Mouse (Mus musculus) layer of hippocampus, adult 8-10 months (tissue): Measurements from ENCODE around the gene Ptprf. TPM values are rescaled to one million over a fixed set of nuclear protein-coding genes. Genes with fewer than 3 reads are reported as not detected.

Source experiments
- DNase-seq, 2 experiments: peaks; one replicate each; pipeline ENCODE4 v3.0.0; 2022; ENCODE audit warnings: low spot score in 2 of 2
- microRNA-seq, 2 experiments: library from miRNA; unstranded; fragments of <30 nt; microRNA quantifications; one replicate each; pipeline ENCODE4 v1.2.0; 2022
- total RNA-seq, 4 experiments: library from RNA; stranded (reverse); gene quantifications; 2 replicates each; pipeline ENCODE4 v1.2.4; 2022

The Ptprf gene
- total RNA-seq, 4 experiments from 2014 or later = 78.3 to 80.3 (median 78.9) TPM

- peak; percentile 38 to 65 for DNase-seq
Measured at GRCm38 (mm10) chr4:118216726-118217595, 74.2 kb downstream of the Ptprf start.

- no peak for DNase-seq
Measured at GRCm38 (mm10) chr4:118214891-118215290, 76.3 kb downstream of the Ptprf start.

- no peak for DNase-seq
Measured at GRCm38 (mm10) chr4:118206918-118207640, 84.1 kb downstream of the Ptprf start.

GRCm38 (mm10) chr4:118205906-118206305 is 85.3 kb downstream of the Ptprf start:
- no peak for DNase-seq

- no peak for DNase-seq
Measured at GRCm38 (mm10) chr4:118199093-118199492, 92.1 kb downstream of the Ptprf start.

- no peak for DNase-seq
Measured at GRCm38 (mm10) chr4:118198606-118199005, 92.6 kb downstream of the Ptprf start.

GRCm38 (mm10) chr4:118196185-118196584 is 95.0 kb downstream of the Ptprf start:
- DNase-seq = no peak

GRCm38 (mm10) chr4:118180301-118181080 is 110.7 kb downstream of the Ptprf start:
- DNase-seq = no peak

- peak; percentile 94 to 96 for DNase-seq
Measured at GRCm38 (mm10) chr4:118179467-118180300, 111.5 kb downstream of the Ptprf start, which contains the start of gene Kdm4a. Kdm4a (minus strand) TSS chr4:118180043.

GRCm38 (mm10) chr4:118178952-118179466 is 112.2 kb downstream of the Ptprf start:
- DNase-seq = no peak

- DNase-seq = no peak
Measured at GRCm38 (mm10) chr4:118172461-118172860, 118.7 kb downstream of the Ptprf start.

- DNase-seq = no peak
Measured at GRCm38 (mm10) chr4:118171006-118171405, 120.2 kb downstream of the Ptprf start.

GRCm38 (mm10) chr4:118162123-118162522 is 129.1 kb downstream of the Ptprf start:
- DNase-seq = no peak

Small RNA genes within 50 kb of the gene (microRNA-seq; reads per million reads assigned to microRNA genes)
- gene Mir7226 = 0.64 to 0.76 reads per million in 2 experiments

Other genes with a start within 250 kb of the Ptprf start
- 10 to 100 TPM; 38.4 to 49.5 (median 44.6) TPM for gene St3gal3, start 156.5 kb downstream of the Ptprf start, total RNA-seq
- gene Kdm4a, start 111.4 kb downstream of the Ptprf start, total RNA-seq = 10 to 100 TPM; 43.4 to 49.0 (median 46.9) TPM
- 10 to 100 TPM; 34.8 to 56.1 (median 42.5) TPM for gene Szt2, start 117.9 kb upstream of the Ptprf start, total RNA-seq
- 10 to 100 TPM; 54.8 to 59.6 (median 56.1) TPM for gene Med8, start 117.9 kb upstream of the Ptprf start, total RNA-seq
- gene Elovl1, start 136.7 kb upstream of the Ptprf start, total RNA-seq = 10 to 100 TPM; 25.4 to 28.1 (median 27.1) TPM
- gene Cdc20, start 145.9 kb upstream of the Ptprf start, total RNA-seq = 1 to 10 TPM in 1 of 4 experiments, under 1 TPM in 3; 0.29 to 1.4 (median 0.57) TPM
- under 1 TPM in 1 of 4 experiments, not detected in 3; 0.21 TPM for gene Mpl, start 166.1 kb upstream of the Ptprf start, total RNA-seq
- gene Tie1, start 198.7 kb upstream of the Ptprf start, total RNA-seq = 1 to 10 TPM; 6.7 to 7.5 (median 7.3) TPM
- not detected for gene 2610528J11Rik, start 235.6 kb upstream of the Ptprf start, total RNA-seq